Mouse (Mus musculus): ENCODE data around the gene Atf6b. TPM values are rescaled to one million over a fixed set of nuclear protein-coding genes. Genes with fewer than 3 reads are reported as not detected.
A peak's percentile ranks its signal among the peaks of the same experiment; 100 is the strongest.

Gene Atf6b
- polyA plus RNA-seq, 1 experiment from 2014 or later = 62.0 TPM

DNA sequence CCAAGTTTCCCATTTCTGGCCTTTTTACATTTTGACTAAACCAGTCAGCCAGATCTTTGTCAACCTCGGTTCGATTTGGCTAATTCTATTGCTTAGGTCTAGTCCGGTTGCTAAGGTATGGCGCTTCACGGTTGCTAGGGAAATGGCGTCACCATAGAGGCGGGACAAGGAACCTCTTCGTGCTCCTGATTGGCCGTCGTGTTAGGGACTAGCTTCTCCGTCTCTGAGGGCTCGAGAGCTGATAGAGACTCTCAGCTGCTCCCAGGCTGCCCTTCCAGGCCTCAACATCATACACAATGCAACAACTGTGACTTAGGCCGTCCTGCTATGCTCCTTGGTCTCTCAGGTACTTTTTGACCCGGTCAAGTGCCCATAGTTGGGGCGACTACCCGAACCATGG is 2.3 kb upstream of the Atf6b start, which contains the start of gene Fkbpl:
TSS of gene Fkbpl (plus strand) at position 157 of the 400 bp plus-strand sequence.
- Histone ChIP-seq H3K4me2 (ENCODE audit: low read length) (peak within 1 kb of the TSS; percentile 77), H3K36me3 (ENCODE audit: insufficient read depth, low read length) (peaks cover 8% of the 10 kb centered on the region; the same call in 1 of the 2 replicates), H3K27me3 (ENCODE audit: insufficient read depth, low read length) (no peaks in the 10 kb centered on the region), H3K4me3 (replicated peaks; ENCODE audit: low read depth, low read length) (peak within 1 kb of the TSS; percentile 51), H3K4me1 (replicated peaks; ENCODE audit: insufficient read depth, low read length) (peaks cover 24% of the 10 kb centered on the region), H3K9me3 (replicated peaks; ENCODE audit: low read length) (no peaks in the 10 kb centered on the region), H3K27ac (peak within 1 kb of the TSS; percentile 79), H3K9ac (ENCODE audit: low read depth, low read length) (peak within 1 kb of the TSS; percentile 61)
- DNase-seq (ENCODE audit: low spot score) (peak; percentile 98), ATAC-seq (replicated peaks; ENCODE audit: low FRiP score, low read depth) (peak; percentile 76)
- no peak for TF ChIP-seq CTCF (IDR thresholded peaks at IDR 0.05; ENCODE audit: low read depth)
- under 1% methylated on average over 16 of the region's 16 CpGs for WGBS

DNA sequence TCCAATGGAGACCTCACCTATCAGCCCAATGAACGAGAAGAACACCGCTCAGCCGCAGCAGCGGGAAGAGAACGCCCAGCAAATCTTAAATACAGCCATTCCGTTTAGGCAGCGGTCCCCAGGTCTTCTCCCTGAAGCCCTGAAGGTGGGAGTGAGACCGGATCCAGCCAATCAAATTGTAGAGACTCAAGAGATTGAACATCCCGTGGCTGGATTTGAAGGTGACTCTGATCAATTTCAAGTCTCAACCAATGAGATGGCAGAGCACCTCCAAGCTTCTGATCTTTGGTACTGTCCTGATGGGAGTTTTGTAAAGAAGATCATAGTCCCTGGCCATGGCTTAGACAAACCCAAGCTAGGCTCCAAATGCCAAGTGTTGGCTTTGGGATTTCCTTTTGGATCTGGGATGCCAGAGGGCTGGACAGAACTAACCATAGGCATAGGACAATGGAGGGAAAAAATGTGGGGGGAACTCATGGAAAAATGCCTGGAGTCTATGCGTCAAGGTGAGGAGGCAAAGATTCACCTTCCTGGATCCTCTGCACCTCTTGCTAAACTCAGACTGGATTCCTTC is 1.6 kb upstream of the Atf6b start:
- Histone ChIP-seq H3K27ac (peak overlapping the region; percentile 79; the same call in 1 of the 2 replicates), H3K9me3 (replicated peaks; ENCODE audit: low read length) (no peaks in the 10 kb centered on the region)

DNA sequence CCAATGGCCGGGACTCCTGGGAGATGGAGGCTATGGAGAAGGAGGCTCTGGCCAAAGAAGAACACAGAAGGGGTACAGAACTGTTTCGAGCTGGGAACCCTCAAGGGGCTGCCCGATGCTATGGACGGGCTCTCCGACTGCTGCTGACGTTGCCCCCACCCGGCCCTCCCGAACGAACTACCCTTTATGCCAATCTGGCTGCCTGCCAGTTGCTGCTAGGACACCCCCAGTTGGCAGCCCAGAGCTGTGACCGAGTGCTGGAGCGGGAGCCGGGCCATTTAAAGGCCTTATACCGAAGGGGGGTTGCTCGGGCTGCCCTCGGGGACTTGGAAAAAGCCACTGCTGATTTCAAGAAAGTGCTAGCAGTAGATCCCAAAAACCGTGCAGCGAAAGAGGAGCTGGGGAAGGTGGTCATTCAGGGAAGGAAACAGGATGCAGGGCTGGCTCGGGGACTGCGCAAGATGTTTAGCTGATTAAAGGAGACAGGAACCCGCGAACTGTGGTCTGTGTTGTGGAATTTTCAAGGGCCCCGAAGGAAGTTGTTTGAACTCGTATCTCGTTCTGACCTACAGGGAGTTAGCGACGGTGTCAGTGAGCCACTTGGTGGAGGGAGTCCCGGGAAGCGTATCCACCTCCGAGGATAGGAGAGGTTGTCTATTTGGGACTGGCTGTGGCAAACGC is 975 bp upstream of the Atf6b start:
- H3K4me1 ChIP-seq (replicated peaks; ENCODE audit: insufficient read depth, low read length) = peaks cover 19% of the 10 kb centered on the region
- ATAC-seq (replicated peaks; ENCODE audit: low FRiP score, low read depth) (no peak), DNase-seq (ENCODE audit: low spot score) (no peak)
- H3K4me3 ChIP-seq (replicated peaks; ENCODE audit: low read depth, low read length) = no peak overlapping the region
- no peak overlapping the region for H3K27ac ChIP-seq
- TF ChIP-seq CTCF (IDR thresholded peaks at IDR 0.05; ENCODE audit: low read depth) = no peak
- no peaks in the 10 kb centered on the region for H3K9me3 ChIP-seq (replicated peaks; ENCODE audit: low read length)
- 87% methylated on average over 30 of the region's 30 CpGs for WGBS
- H3K27me3 ChIP-seq (ENCODE audit: insufficient read depth, low read length) = no peaks in the 10 kb centered on the region
- peaks cover 18% of the 10 kb centered on the region; the same call in 1 of the 2 replicates for H3K36me3 ChIP-seq (ENCODE audit: insufficient read depth, low read length)
- peak overlapping the region; percentile 77 for H3K4me2 ChIP-seq (ENCODE audit: low read length)
- H3K9ac ChIP-seq (ENCODE audit: low read depth, low read length) = no peak overlapping the region

More for the DNA sequence above, 1.6 kb upstream of the Atf6b start:
- no peak for DNase-seq (ENCODE audit: low spot score)
- no peak for TF ChIP-seq CTCF (IDR thresholded peaks at IDR 0.05; ENCODE audit: low read depth)
- Histone ChIP-seq H3K9ac (ENCODE audit: low read depth, low read length) (peak overlapping the region; percentile 61), H3K27me3 (ENCODE audit: insufficient read depth, low read length) (no peaks in the 10 kb centered on the region), H3K4me3 (replicated peaks; ENCODE audit: low read depth, low read length) (peak overlapping the region; percentile 51), H3K4me2 (ENCODE audit: low read length) (peak overlapping the region; percentile 77), H3K36me3 (ENCODE audit: insufficient read depth, low read length) (peaks cover 12% of the 10 kb centered on the region; the same call in 1 of the 2 replicates), H3K4me1 (replicated peaks; ENCODE audit: insufficient read depth, low read length) (peaks cover 24% of the 10 kb centered on the region)
- WGBS = 56% methylated on average over 10 of the region's 10 CpGs
- no peak for ATAC-seq (replicated peaks; ENCODE audit: low FRiP score, low read depth)

DNA sequence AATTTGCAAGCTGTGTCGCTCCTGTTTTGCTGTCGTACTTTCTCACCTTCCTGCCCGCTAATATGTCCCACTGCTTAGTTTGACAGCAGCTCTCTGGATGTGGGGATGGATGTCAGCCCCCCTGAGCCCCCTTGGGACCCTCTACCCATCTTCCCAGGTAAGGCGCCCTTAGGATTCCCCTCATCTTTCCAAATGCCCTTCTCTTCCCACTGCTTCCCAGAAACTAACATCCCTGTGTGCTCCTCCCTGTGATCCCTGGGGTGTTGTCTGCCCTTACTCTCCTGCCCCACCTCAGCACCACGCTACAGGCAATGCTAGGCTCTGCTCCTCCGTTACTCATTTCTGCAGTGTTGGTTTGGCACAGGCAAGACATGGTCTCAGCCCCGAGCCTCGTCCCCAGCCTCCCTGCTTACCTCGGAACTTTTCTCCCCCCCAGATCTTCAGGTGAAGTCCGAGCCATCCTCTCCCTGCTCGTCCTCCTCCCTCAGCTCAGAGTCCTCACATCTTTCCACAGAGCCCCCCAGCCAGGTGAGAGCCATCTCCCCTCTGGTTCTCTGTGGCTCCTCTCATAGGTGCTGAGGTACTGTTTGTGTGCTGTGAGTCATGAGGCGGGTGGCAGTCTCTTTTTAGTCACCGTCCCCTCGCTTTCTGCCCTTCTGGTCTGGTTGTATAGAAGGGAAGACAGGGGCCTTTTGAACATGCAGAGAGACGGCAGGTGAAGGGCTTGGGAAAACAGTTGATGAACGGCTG is 1.4 kb downstream of the Atf6b start:
- ATAC-seq (replicated peaks; ENCODE audit: low FRiP score, low read depth) (no peak), DNase-seq (ENCODE audit: low spot score) (no peak)
- no peak for TF ChIP-seq CTCF (IDR thresholded peaks at IDR 0.05; ENCODE audit: low read depth)
- H3K36me3 ChIP-seq (ENCODE audit: insufficient read depth, low read length) = peaks cover 39% of the 10 kb centered on the region
- H3K9me3 ChIP-seq (replicated peaks; ENCODE audit: low read length) = no peaks in the 10 kb centered on the region
- WGBS = 70% methylated on average over 16 of the region's 16 CpGs
- H3K4me1 ChIP-seq (replicated peaks; ENCODE audit: insufficient read depth, low read length) = peaks cover 15% of the 10 kb centered on the region
- peak overlapping the region; percentile 83; the same call in 1 of the 2 replicates for H3K4me2 ChIP-seq (ENCODE audit: low read length)
- H3K4me3 ChIP-seq (replicated peaks; ENCODE audit: low read depth, low read length) = 0 out of 2 replicates have a peak overlapping the region, but pooled peaks have one; percentile 99
- H3K9ac ChIP-seq (ENCODE audit: low read depth, low read length) = no peak overlapping the region
- no peaks in the 10 kb centered on the region for H3K27me3 ChIP-seq (ENCODE audit: insufficient read depth, low read length)
- no peak overlapping the region for H3K27ac ChIP-seq

DNA sequence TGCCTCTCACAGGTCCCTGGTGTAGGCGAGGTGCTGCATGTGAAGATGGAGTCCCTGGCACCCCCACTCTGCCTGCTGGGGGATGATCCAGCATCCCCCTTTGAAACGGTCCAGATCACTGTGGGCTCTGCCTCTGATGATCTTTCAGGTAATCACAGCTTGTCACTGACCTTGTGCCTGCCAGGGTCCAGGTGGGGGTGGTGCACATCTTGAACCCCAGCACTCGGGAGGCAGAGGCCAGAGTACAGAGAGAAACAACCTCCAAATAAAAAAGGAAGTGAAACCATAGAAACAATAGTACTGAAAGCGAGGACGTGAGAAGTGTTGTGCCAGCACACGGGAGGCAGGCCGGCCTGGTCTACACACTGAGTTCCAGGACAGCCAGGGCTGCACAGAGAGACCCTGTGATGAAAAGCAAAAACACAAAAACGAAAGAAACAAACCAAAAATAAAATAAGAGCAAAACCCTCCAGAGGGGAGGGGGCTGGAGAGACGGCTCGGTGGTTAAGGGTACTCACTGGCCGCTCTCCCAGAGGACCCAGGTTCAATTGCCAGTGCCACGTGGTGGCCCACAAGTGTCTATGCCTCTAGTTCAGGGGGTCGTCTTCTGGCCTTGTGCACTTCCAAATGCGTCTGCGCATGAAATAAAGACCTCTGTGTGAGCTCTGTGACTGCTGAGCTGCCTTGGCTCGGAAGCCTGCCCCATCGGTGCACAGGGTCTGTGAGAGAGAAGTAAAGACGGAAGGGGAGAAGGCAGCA is 2.3 kb downstream of the Atf6b start:
- Histone ChIP-seq H3K4me3 (replicated peaks; ENCODE audit: low read depth, low read length) (no peak overlapping the region), H3K4me1 (replicated peaks; ENCODE audit: insufficient read depth, low read length) (peaks cover 15% of the 10 kb centered on the region), H3K36me3 (ENCODE audit: insufficient read depth, low read length) (peaks cover 40% of the 10 kb centered on the region), H3K9me3 (replicated peaks; ENCODE audit: low read length) (no peaks in the 10 kb centered on the region), H3K27me3 (ENCODE audit: insufficient read depth, low read length) (no peaks in the 10 kb centered on the region), H3K27ac (no peak overlapping the region), H3K4me2 (ENCODE audit: low read length) (no peak overlapping the region), H3K9ac (ENCODE audit: low read depth, low read length) (no peak overlapping the region)
- DNase-seq (ENCODE audit: low spot score) = no peak
- WGBS = 85% methylated on average over 18 of the region's 18 CpGs
- ATAC-seq (replicated peaks; ENCODE audit: low FRiP score, low read depth) = no peak
- TF ChIP-seq CTCF (IDR thresholded peaks at IDR 0.05; ENCODE audit: low read depth) = no peak

Measured in kidney, postnatal 0 days (tissue).